Mouse (Mus musculus) cerebellum, adult 9-10 months (tissue): ENCODE measurements around the gene Maob.

Experiments
- DNase-seq: peaks from one replicate; pipeline ENCODE4 v3.0.0; 2022

Maob gene

GRCm38 (mm10) chrX:16817261-16817769, at the start of gene Maob:
Maob (minus strand) TSS chrX:16817366.
- no peak for DNase-seq

- DNase-seq = no peak
These were observed 43.1 kb upstream of the Maob start for GRCm38 (mm10) chrX:16860244-16860643.

GRCm38 (mm10) chrX:16846034-16846433, 28.9 kb upstream of the Maob start:
- no peak for DNase-seq

- DNase-seq = no peak
These were observed 24.3 kb upstream of the Maob start for GRCm38 (mm10) chrX:16841443-16841842.

- DNase-seq = no peak
These were observed 20.1 kb upstream of the Maob start for GRCm38 (mm10) chrX:16837293-16837692.

GRCm38 (mm10) chrX:16836488-16837082, 19.4 kb upstream of the Maob start:
- DNase-seq = no peak

- DNase-seq = no peak
These were observed 8.9 kb upstream of the Maob start for GRCm38 (mm10) chrX:16826028-16826427.

GRCm38 (mm10) chrX:16815965-16816364, 1.2 kb downstream of the Maob start:
- no peak for DNase-seq

GRCm38 (mm10) chrX:16812080-16812479, 5.1 kb downstream of the Maob start:
- DNase-seq = no peak

- no peak for DNase-seq
These were observed 49.7 kb downstream of the Maob start for GRCm38 (mm10) chrX:16767453-16767852.

- no peak for DNase-seq
These were observed 51.0 kb downstream of the Maob start for GRCm38 (mm10) chrX:16766156-16766555.

- no peak for DNase-seq
These were observed 55.7 kb downstream of the Maob start for GRCm38 (mm10) chrX:16761430-16761829.

GRCm38 (mm10) chrX:16754761-16755160, 62.4 kb downstream of the Maob start:
- DNase-seq = no peak

- no peak for DNase-seq
These were observed 68.2 kb downstream of the Maob start for GRCm38 (mm10) chrX:16748932-16749331.

- DNase-seq = no peak
These were observed 103.1 kb downstream of the Maob start for GRCm38 (mm10) chrX:16714033-16714432.

GRCm38 (mm10) chrX:16706094-16706493, 111.1 kb downstream of the Maob start:
- DNase-seq = no peak
